8 mouse cellular contexts compared by ENCODE assay signal in the genomic region with DNA sequence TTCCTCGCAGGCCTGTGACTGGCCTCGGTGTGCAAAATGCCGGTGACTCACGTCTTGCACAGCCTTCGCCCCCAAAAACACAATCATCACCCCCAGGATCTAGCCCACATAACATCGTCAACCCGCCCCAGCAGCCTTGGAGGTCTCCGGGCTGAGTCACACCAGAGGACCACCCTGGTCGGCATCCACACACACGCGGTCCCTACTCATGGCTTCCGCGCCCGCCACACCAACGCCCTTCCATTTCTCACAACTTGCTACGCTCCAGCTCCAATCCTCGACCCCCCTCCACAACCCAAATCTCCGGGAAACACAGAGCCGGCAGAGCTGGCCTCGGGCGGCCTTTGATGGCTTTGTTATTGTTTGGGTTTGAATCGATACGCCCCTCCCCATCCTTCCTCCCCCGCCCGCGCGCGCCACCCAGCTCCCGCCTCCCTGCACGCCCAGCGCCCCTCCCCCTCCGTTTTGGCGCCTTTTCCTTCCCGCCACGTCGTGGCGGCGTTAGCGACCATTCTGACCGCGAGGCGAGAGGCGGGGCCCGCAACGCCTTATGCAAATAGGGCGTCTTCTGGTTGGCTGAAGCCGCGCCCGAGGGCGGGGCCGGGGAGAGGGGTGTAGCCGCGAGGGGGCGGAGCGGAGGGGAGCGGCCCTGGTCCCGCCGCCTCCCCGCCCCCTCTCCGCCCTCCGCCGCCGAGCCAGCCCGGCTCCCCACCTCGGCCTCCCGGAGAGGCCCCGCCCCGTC. TPM values are rescaled to one million over a fixed set of nuclear protein-coding genes. Genes with fewer than 3 reads are reported as not detected.
DNase-seq lines count a peak whose midpoint lies in the region; ATAC-seq lines count a peak whose summit lies in the region.

No protein-coding gene starts in this region.

- no peaks in the 10 kb centered on the region for H3K9me3 ChIP-seq in heart, embryonic 14.5 days (ENCODE audit: control insufficient read depth, low read length)
- H3K9me3 ChIP-seq in liver, embryonic 13.5 days (replicated peaks): no peaks in the 10 kb centered on the region
- H3K9me3 ChIP-seq in stomach, embryonic 16.5 days (replicated peaks; ENCODE audit: control insufficient read depth, low read length): no peaks in the 10 kb centered on the region

- DNase-seq in CD4-positive, CD25-positive, alpha-beta regulatory T cell, adult 2 months (ENCODE audit: low read depth, low spot score): peak; percentile 100
- peak; percentile 40 for DNase-seq in fat pad, adult 2 months (ENCODE audit: extremely low read depth, low read depth, low spot score)
- peak; percentile 99 for DNase-seq in kidney, postnatal 14 days
- DNase-seq in liver, embryonic 13.5 days: peak; percentile 97
- peak; percentile 100 for DNase-seq in neural tube, embryonic 10.5 days (ENCODE audit: extremely low spot score, low spot score)

- peak overlapping the region; percentile 77 for H3K9ac ChIP-seq in heart, embryonic 14.5 days (ENCODE audit: low read length)
- H3K9ac ChIP-seq in liver, embryonic 13.5 days: peak overlapping the region; percentile 93
- peak overlapping the region; percentile 90 for H3K9ac ChIP-seq in stomach, embryonic 16.5 days (ENCODE audit: low read length)

- peak overlapping the region; percentile 73 for H3K4me3 ChIP-seq in brown adipose tissue, adult 24 weeks (ENCODE audit: insufficient read depth, low read depth, low read length)
- H3K4me3 ChIP-seq in heart, embryonic 14.5 days (ENCODE audit: control insufficient read depth in 1 of 2, insufficient read depth in 1 of 2, low read depth in 1 of 2, low read length in 2 of 2): peak overlapping the region; percentile 67 to 80
- H3K4me3 ChIP-seq in liver, embryonic 13.5 days (replicated peaks): peak overlapping the region; percentile 100
- peak overlapping the region; percentile 90 for H3K4me3 ChIP-seq in stomach, embryonic 16.5 days (replicated peaks; ENCODE audit: low read length)

- WGBS in heart, embryonic 14.5 days: 1% methylated on average over 40 of the region's 68 CpGs
- under 1% methylated on average over 51 of the region's 68 CpGs for WGBS in liver, embryonic 13.5 days (ENCODE audit: insufficient replicate concordance)
- under 1% methylated on average over 62 of the region's 68 CpGs for WGBS in stomach, embryonic 16.5 days

- 0 out of 2 replicates have a peak, but pooled peaks cover 3% of the 10 kb centered on the region for H3K4me1 ChIP-seq in brown adipose tissue, adult 24 weeks (ENCODE audit: control insufficient read depth, insufficient read depth, insufficient read length, low read length)
- peaks cover 2 to 16% of the 10 kb centered on the region in 2 experiments for H3K4me1 ChIP-seq in heart, embryonic 14.5 days (ENCODE audit: control insufficient read depth in 2 of 2, insufficient read depth in 2 of 2, low read length in 2 of 2)
- H3K4me1 ChIP-seq in liver, embryonic 13.5 days (replicated peaks): peaks cover 64% of the 10 kb centered on the region
- peaks cover 18% of the 10 kb centered on the region for H3K4me1 ChIP-seq in stomach, embryonic 16.5 days (ENCODE audit: control insufficient read depth, insufficient read depth, low read length)

- no peaks in the 10 kb centered on the region for H3K27me3 ChIP-seq in heart, embryonic 14.5 days (ENCODE audit: control insufficient read depth, insufficient read depth, low read length)
- H3K27me3 ChIP-seq in liver, embryonic 13.5 days: no peaks in the 10 kb centered on the region
- H3K27me3 ChIP-seq in stomach, embryonic 16.5 days (ENCODE audit: control insufficient read depth, insufficient read depth, low read length): no peaks in the 10 kb centered on the region

- H3K36me3 ChIP-seq in heart, embryonic 14.5 days (ENCODE audit: control insufficient read depth, insufficient read depth, low read length): peaks cover 18% of the 10 kb centered on the region
- peaks cover 41% of the 10 kb centered on the region for H3K36me3 ChIP-seq in liver, embryonic 13.5 days
- H3K36me3 ChIP-seq in stomach, embryonic 16.5 days (ENCODE audit: control insufficient read depth, insufficient read depth, low read length): peaks cover 9% of the 10 kb centered on the region; the same call in 1 of the 2 replicates

- H3K27ac ChIP-seq in brown adipose tissue, adult 24 weeks (replicated peaks; ENCODE audit: low read depth, low read length): peak overlapping the region; percentile 88
- H3K27ac ChIP-seq in heart, embryonic 14.5 days (replicated peaks in 1 of 2; ENCODE audit: control insufficient read depth in 1 of 2, insufficient read depth in 1 of 2, low read depth in 2 of 2, low read length in 2 of 2): peak overlapping the region; percentile 89
- peak overlapping the region; percentile 97 for H3K27ac ChIP-seq in liver, embryonic 13.5 days
- peak overlapping the region; percentile 83 for H3K27ac ChIP-seq in stomach, embryonic 16.5 days (ENCODE audit: low read length)

- peak; percentile 91 for ATAC-seq in heart, embryonic 14.5 days (ENCODE audit: insufficient number of reproducible peaks, insufficient read depth, low FRiP score, low read depth)
- ATAC-seq in liver, embryonic 13.5 days (ENCODE audit: low read depth): peak; percentile 77
- peak; percentile 93 for ATAC-seq in stomach, embryonic 16.5 days (ENCODE audit: insufficient read depth, low FRiP score)

- H3K4me2 ChIP-seq in heart, embryonic 14.5 days (ENCODE audit: low read length): peak overlapping the region; percentile 89
- H3K4me2 ChIP-seq in liver, embryonic 13.5 days: peak overlapping the region; percentile 93
- H3K4me2 ChIP-seq in stomach, embryonic 16.5 days (ENCODE audit: low read depth, low read length): peak overlapping the region; percentile 91

RNA-seq across cellular contexts. Expression of a gene that starts 0.4 kb away (rescaled TPM):
- polyA plus RNA-seq in brown adipose tissue, adult 24 weeks (2012; ENCODE audit: insufficient read depth, insufficient read length, missing spikeins): 77.0 and 152 TPM in 2 replicates
- polyA plus RNA-seq in heart, embryonic 14.5 days (2014; fragmentation: Nextera tagmentation; extraction: Ambion mirVana): 14.1 and 16.5 TPM in 2 replicates
- 105 and 110 TPM in 2 replicates for polyA plus RNA-seq in liver, embryonic 13.5 days (2015; fragmentation: Nextera tagmentation; extraction: Ambion mirVana)
- polyA plus RNA-seq in stomach, embryonic 16.5 days (2015; fragmentation: Nextera tagmentation; extraction: Ambion mirVana): 11.8 and 13.5 TPM in 2 replicates

RNA-seq across cellular contexts. Expression of a gene that starts 59.3 kb away (rescaled TPM):
- polyA plus RNA-seq in brown adipose tissue, adult 24 weeks (2012; ENCODE audit: insufficient read depth, insufficient read length, missing spikeins): not detected in 2 replicates
- polyA plus RNA-seq in heart, embryonic 14.5 days (2014; fragmentation: Nextera tagmentation; extraction: Ambion mirVana): not detected in 2 replicates
- not detected in 2 replicates for polyA plus RNA-seq in liver, embryonic 13.5 days (2015; fragmentation: Nextera tagmentation; extraction: Ambion mirVana)
- polyA plus RNA-seq in stomach, embryonic 16.5 days (2015; fragmentation: Nextera tagmentation; extraction: Ambion mirVana): not detected in 2 replicates

RNA-seq across cellular contexts. Expression of a gene that starts 59.4 kb away (rescaled TPM):
- polyA plus RNA-seq in brown adipose tissue, adult 24 weeks (2012; ENCODE audit: insufficient read depth, insufficient read length, missing spikeins): 7.2 and 8.4 TPM in 2 replicates
- 8.1 and 10.2 TPM in 2 replicates for polyA plus RNA-seq in heart, embryonic 14.5 days (2014; fragmentation: Nextera tagmentation; extraction: Ambion mirVana)
- 3.2 and 4.9 TPM in 2 replicates for polyA plus RNA-seq in liver, embryonic 13.5 days (2015; fragmentation: Nextera tagmentation; extraction: Ambion mirVana)
- polyA plus RNA-seq in stomach, embryonic 16.5 days (2015; fragmentation: Nextera tagmentation; extraction: Ambion mirVana): 10.9 and 12.2 TPM in 2 replicates

Comparison
In these comparisons a context has a peak if more than half of its experiments do, and no peak if none do; other contexts are left out.
1. Peak in every context shown above with its lines: DNase-seq, ATAC-seq, H3K4me3 ChIP-seq and H3K27ac ChIP-seq.
2. DNase-seq: peak in every context shown above with its lines; median percentile 100 in CD4-positive, CD25-positive, alpha-beta regulatory T cell, adult 2 months; 100 in neural tube, embryonic 10.5 days; 99 in kidney, postnatal 14 days; 97 in liver, embryonic 13.5 days; 40 in fat pad, adult 2 months.